Mouse (Mus musculus): ENCODE data around the gene Kcne1.
A peak's percentile ranks its signal among the peaks of the same experiment; 100 is the strongest.

DNA sequence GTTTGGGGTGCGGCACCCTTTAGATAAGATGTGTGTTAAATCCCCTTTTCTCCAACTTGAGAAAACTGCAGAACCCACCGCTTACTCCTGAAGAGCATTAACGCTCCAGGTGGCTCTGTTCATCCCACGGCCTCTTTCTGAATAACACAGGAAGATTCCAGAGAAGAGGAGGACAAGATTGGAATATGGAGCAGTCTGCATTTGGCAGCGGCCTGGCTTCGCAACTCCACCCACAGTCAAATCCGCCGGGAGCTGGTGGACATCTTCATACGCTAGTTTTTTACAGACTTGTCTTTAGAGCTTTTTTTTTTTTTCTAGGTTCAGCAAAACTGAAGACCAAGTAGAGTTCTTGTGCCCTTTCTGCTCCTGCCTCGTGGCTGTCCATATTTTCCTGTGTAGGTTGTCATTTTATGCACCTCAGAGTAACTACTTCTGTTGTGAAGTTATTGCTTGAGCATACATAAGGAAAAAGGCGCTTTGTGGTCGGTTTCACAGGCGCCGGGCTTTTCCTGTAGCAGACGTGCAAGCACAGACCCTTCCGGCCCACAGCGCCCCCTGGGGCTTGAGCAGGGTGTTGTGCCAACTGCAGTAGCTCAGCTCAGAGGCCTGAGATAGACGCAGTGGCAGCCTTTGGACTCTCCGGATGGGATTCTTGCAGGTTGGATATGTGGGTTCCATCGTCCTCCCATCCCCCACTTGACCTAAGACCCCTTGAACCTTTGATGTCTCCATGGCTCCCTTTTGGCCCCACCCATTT is 39.7 kb downstream of the Kcne1 start:
- TF ChIP-seq POLR2A (IDR thresholded peaks at IDR 0.05; ENCODE audit: control insufficient read depth, extremely low read depth, insufficient read depth, low read length, poor library complexity) (no peak), CTCF (IDR thresholded peaks at IDR 0.05; ENCODE audit: borderline replicate concordance, control insufficient read depth, extremely low read depth, insufficient read depth, low read length, poor library complexity) (peak; percentile 88)

Data from thymus, adult 2 months (tissue).